Mouse (Mus musculus) bone marrow, adult 2 months (tissue): ENCODE measurements around the gene Ripply2.

ENCODE experiments used
- CTCF ChIP-seq: fragments of 200-500 bp; IDR thresholded peaks from 2 replicates; pipeline ENCODE4 v1.5.1; 2011; ENCODE audit warnings: low read length, control low read depth; ENCODE audit not compliant: control insufficient read depth, insufficient read depth
- POLR2A ChIP-seq: fragments of 200-500 bp; IDR thresholded peaks from 2 replicates; pipeline ENCODE4 v1.6.1; 2011; ENCODE audit warnings: low read depth, mild to moderate bottlenecking, control low read depth, low read length, borderline replicate concordance; ENCODE audit not compliant: control insufficient read depth

DNA sequence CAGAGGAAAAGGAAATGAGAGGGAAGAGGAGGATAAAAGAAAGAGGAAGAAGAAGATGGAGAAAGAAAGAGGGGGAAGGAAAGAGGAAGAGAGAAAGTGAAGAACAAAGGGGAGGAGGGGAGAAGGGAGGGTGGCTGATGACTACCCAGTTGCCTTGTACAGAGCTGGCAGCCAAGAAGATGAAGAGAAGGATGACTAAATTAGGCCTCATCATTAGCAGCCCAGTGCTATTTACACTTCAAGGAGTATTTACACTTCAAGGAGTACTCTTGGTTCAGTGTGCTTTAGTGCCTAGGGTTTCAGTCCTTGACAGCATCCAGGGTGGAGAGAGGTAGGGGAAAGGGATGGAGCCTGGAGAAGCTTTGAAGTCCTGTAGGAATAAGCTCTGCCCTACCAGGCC lies 35.3 kb upstream of the Ripply2 start:
- TF ChIP-seq POLR2A (no peak), CTCF (no peak)
